Mouse (Mus musculus): ENCODE data around the gene Rfx5. TPM values are rescaled to one million over a fixed set of nuclear protein-coding genes. Genes with fewer than 3 reads are reported as not detected.
"Not testable (repeated sequence)": the region's sequence is repeated elsewhere in the genome, so short reads cannot be mapped to it uniquely, and the experiment has no call there.

Rfx5 gene
- polyA plus RNA-seq, 1 experiment from 2014 or later = 8.1 TPM

GRCm38 (mm10) chr3:94937194-94937593, 16.7 kb upstream of the Rfx5 start:
- H3K4me2 ChIP-seq (ENCODE audit: low read length); H3K9me3 ChIP-seq (ENCODE audit: control insufficient read depth, low read length); H3K9ac ChIP-seq (ENCODE audit: low read length); H3K4me3 ChIP-seq (ENCODE audit: control insufficient read depth in 1 of 2, insufficient read depth in 1 of 2, low read depth in 1 of 2, low read length in 2 of 2); H3K27ac ChIP-seq (replicated peaks in 1 of 2; ENCODE audit: control insufficient read depth in 1 of 2, insufficient read depth in 1 of 2, low read depth in 2 of 2, low read length in 2 of 2); ATAC-seq (ENCODE audit: insufficient number of reproducible peaks, insufficient read depth, low FRiP score, low read depth); H3K27me3 ChIP-seq (ENCODE audit: control insufficient read depth, insufficient read depth, low read length); H3K36me3 ChIP-seq (ENCODE audit: control insufficient read depth, insufficient read depth, low read length): not testable (repeated sequence)
- 84% methylated on average over 6 of the region's 7 CpGs for WGBS
- H3K4me1 ChIP-seq (ENCODE audit: control insufficient read depth in 2 of 2, insufficient read depth in 2 of 2, low read length in 2 of 2) = peaks cover 5 to 14% of the 10 kb centered on the region in 2 experiments

- ATAC-seq (ENCODE audit: insufficient number of reproducible peaks, insufficient read depth, low FRiP score, low read depth) = peak; percentile 52; the same call in 1 of the 2 replicates
- H3K9ac ChIP-seq (ENCODE audit: low read length); H3K4me2 ChIP-seq (ENCODE audit: low read length); H3K4me1 ChIP-seq (ENCODE audit: control insufficient read depth in 2 of 2, insufficient read depth in 2 of 2, low read length in 2 of 2); H3K27ac ChIP-seq (replicated peaks in 1 of 2; ENCODE audit: control insufficient read depth in 1 of 2, insufficient read depth in 1 of 2, low read depth in 2 of 2, low read length in 2 of 2); H3K36me3 ChIP-seq (ENCODE audit: control insufficient read depth, insufficient read depth, low read length); H3K4me3 ChIP-seq (ENCODE audit: control insufficient read depth in 1 of 2, insufficient read depth in 1 of 2, low read depth in 1 of 2, low read length in 2 of 2); H3K9me3 ChIP-seq (ENCODE audit: control insufficient read depth, low read length); H3K27me3 ChIP-seq (ENCODE audit: control insufficient read depth, insufficient read depth, low read length): not testable (repeated sequence)
- 15% methylated on average over 9 of the region's 9 CpGs for WGBS
Observed at GRCm38 (mm10) chr3:94940033-94940432, 13.8 kb upstream of the Rfx5 start.

DNA sequence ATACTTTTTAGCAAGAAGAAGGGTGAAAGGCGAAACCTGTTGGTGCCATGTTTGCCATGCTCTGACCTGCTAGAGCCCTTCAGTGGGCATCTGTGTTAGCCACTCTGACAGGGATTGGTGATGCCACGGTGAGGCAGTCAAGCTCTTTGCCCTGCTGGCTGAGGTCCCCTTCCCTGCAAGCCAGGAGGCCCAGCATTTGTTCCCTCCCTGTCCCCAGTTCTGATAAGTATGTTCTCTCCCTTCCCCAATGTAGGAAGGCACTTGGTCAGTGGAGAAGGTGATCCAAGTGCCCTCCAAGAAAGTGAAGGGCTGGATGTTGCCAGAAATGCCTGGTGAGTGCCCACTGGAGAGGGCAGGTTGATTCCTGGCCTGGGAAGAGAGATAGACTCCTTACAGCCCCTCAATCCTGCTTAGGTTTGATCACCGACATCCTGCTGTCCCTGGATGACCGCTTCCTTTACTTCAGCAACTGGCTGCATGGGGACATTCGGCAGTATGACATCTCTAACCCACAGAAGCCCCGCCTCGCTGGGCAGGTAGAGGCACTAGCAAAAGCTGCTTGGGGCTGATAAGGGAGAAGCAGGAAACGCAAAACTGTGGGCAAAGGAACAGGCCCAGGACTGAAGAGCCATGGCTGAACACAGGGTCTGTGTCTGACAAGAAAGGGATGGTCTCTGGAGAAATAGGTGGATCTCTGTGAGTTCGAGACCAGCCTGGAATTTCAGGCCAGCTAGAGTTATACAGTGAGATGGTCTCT, 11.5 kb upstream of the Rfx5 start:
- not testable (repeated sequence) for H3K9me3 ChIP-seq (ENCODE audit: control insufficient read depth, low read length); H3K27ac ChIP-seq (replicated peaks in 1 of 2; ENCODE audit: control insufficient read depth in 1 of 2, insufficient read depth in 1 of 2, low read depth in 2 of 2, low read length in 2 of 2); H3K4me2 ChIP-seq (ENCODE audit: low read length); H3K27me3 ChIP-seq (ENCODE audit: control insufficient read depth, insufficient read depth, low read length); H3K36me3 ChIP-seq (ENCODE audit: control insufficient read depth, insufficient read depth, low read length); H3K4me3 ChIP-seq (ENCODE audit: control insufficient read depth in 1 of 2, insufficient read depth in 1 of 2, low read depth in 1 of 2, low read length in 2 of 2); H3K9ac ChIP-seq (ENCODE audit: low read length); H3K4me1 ChIP-seq (ENCODE audit: control insufficient read depth in 2 of 2, insufficient read depth in 2 of 2, low read length in 2 of 2); ATAC-seq (ENCODE audit: insufficient number of reproducible peaks, insufficient read depth, low FRiP score, low read depth)
- 65% methylated on average over 8 of the region's 9 CpGs for WGBS

DNA sequence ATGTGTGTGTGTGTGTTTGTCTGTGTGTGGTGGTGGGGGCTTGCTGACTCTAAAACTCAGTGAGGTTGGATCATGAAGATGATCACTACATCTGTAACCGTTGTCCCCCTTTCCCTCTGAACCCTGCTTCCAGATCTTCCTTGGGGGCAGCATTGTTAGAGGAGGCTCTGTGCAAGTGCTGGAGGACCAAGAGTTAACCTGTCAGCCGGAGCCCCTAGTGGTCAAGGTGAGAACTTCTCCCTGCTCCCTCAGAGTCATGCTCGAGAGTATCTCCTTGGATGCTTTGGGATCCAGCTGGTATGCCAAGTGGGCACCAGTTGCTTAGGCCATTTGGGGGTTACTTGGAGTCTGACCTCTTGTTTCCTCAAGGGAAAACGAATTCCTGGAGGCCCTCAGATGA, 10.2 kb upstream of the Rfx5 start:
- 27% methylated on average over 4 of the region's 4 CpGs for WGBS
- not testable (repeated sequence) for H3K9ac ChIP-seq (ENCODE audit: low read length); H3K36me3 ChIP-seq (ENCODE audit: control insufficient read depth, insufficient read depth, low read length); H3K4me3 ChIP-seq (ENCODE audit: control insufficient read depth in 1 of 2, insufficient read depth in 1 of 2, low read depth in 1 of 2, low read length in 2 of 2); H3K27ac ChIP-seq (replicated peaks in 1 of 2; ENCODE audit: control insufficient read depth in 1 of 2, insufficient read depth in 1 of 2, low read depth in 2 of 2, low read length in 2 of 2); H3K4me1 ChIP-seq (ENCODE audit: control insufficient read depth in 2 of 2, insufficient read depth in 2 of 2, low read length in 2 of 2); H3K4me2 ChIP-seq (ENCODE audit: low read length); ATAC-seq (ENCODE audit: insufficient number of reproducible peaks, insufficient read depth, low FRiP score, low read depth); H3K27me3 ChIP-seq (ENCODE audit: control insufficient read depth, insufficient read depth, low read length); H3K9me3 ChIP-seq (ENCODE audit: control insufficient read depth, low read length)

DNA sequence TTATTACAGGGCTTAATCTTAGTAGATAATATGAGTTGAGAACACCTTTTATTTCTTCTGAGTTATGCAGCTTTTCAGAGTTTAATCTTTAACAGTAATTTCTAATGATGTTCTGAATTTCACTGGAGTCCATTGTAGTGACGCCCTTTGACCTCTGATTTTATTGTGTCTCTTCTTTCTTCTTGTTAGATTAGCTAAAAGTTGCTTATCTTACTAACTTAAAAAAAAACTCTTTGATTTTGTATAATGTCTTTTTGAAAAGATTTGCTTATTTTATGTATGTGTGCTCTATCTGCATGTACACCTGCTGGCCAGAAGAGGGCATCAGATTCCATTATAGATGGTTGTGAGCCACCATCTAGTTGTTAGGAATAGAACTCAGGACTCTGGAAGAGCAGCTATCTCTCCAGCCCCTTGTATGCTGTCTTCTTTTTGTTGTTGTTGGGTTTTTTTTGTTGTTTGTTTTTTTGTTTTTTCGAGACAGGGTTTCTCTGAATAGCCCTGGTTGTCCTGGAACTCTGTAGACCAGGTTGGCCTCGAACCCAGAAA, 5.7 kb upstream of the Rfx5 start:
- H3K27ac ChIP-seq (replicated peaks in 1 of 2; ENCODE audit: control insufficient read depth in 1 of 2, insufficient read depth in 1 of 2, low read depth in 2 of 2, low read length in 2 of 2) = no peak overlapping the region
- H3K36me3 ChIP-seq (ENCODE audit: control insufficient read depth, insufficient read depth, low read length) = no peaks in the 10 kb centered on the region
- no peak overlapping the region for H3K4me2 ChIP-seq (ENCODE audit: low read length)
- H3K4me3 ChIP-seq (ENCODE audit: control insufficient read depth in 1 of 2, insufficient read depth in 1 of 2, low read depth in 1 of 2, low read length in 2 of 2) = no peak overlapping the region
- H3K9ac ChIP-seq (ENCODE audit: low read length) = no peak overlapping the region
- H3K4me1 ChIP-seq (ENCODE audit: control insufficient read depth in 2 of 2, insufficient read depth in 2 of 2, low read length in 2 of 2) = peaks cover 0 to 5% of the 10 kb centered on the region in 2 experiments; a peak in 1 of 4 replicates
- no peaks in the 10 kb centered on the region for H3K27me3 ChIP-seq (ENCODE audit: control insufficient read depth, insufficient read depth, low read length)
- no peak for ATAC-seq (ENCODE audit: insufficient number of reproducible peaks, insufficient read depth, low FRiP score, low read depth)
- 64% methylated on average over 3 of the region's 3 CpGs for WGBS
- H3K9me3 ChIP-seq (ENCODE audit: control insufficient read depth, low read length) = no peaks in the 10 kb centered on the region

GRCm38 (mm10) chr3:94949645-94950044, 4.2 kb upstream of the Rfx5 start:
- H3K4me3 ChIP-seq (ENCODE audit: control insufficient read depth in 1 of 2, insufficient read depth in 1 of 2, low read depth in 1 of 2, low read length in 2 of 2) = no peak overlapping the region
- H3K27ac ChIP-seq (replicated peaks in 1 of 2; ENCODE audit: control insufficient read depth in 1 of 2, insufficient read depth in 1 of 2, low read depth in 2 of 2, low read length in 2 of 2) = no peak overlapping the region
- no peak overlapping the region for H3K4me2 ChIP-seq (ENCODE audit: low read length)
- 79% methylated on average over 3 of the region's 3 CpGs for WGBS
- H3K27me3 ChIP-seq (ENCODE audit: control insufficient read depth, insufficient read depth, low read length) = no peaks in the 10 kb centered on the region
- ATAC-seq (ENCODE audit: insufficient number of reproducible peaks, insufficient read depth, low FRiP score, low read depth) = no peak
- no peak overlapping the region for H3K9ac ChIP-seq (ENCODE audit: low read length)
- H3K9me3 ChIP-seq (ENCODE audit: control insufficient read depth, low read length) = no peaks in the 10 kb centered on the region
- H3K4me1 ChIP-seq (ENCODE audit: control insufficient read depth in 2 of 2, insufficient read depth in 2 of 2, low read length in 2 of 2) = peaks cover 0 to 8% of the 10 kb centered on the region in 2 experiments; a peak in 2 of 4 replicates
- H3K36me3 ChIP-seq (ENCODE audit: control insufficient read depth, insufficient read depth, low read length) = no peaks in the 10 kb centered on the region

GRCm38 (mm10) chr3:94952806-94953205, 1.1 kb upstream of the Rfx5 start:
- WGBS = 71% methylated on average over 5 of the region's 5 CpGs
- ATAC-seq (ENCODE audit: insufficient number of reproducible peaks, insufficient read depth, low FRiP score, low read depth) = no peak

More at GRCm38 (mm10) chr3:94952806-94953205, 1.1 kb upstream of the Rfx5 start:
- Histone ChIP-seq H3K4me3 (ENCODE audit: control insufficient read depth in 1 of 2, insufficient read depth in 1 of 2, low read depth in 1 of 2, low read length in 2 of 2) (peak overlapping the region in 1 of 2 experiments; percentile 91; a peak in 1 of 4 replicates), H3K27me3 (ENCODE audit: control insufficient read depth, insufficient read depth, low read length) (no peaks in the 10 kb centered on the region), H3K4me2 (ENCODE audit: low read length) (peak overlapping the region; percentile 63), H3K36me3 (ENCODE audit: control insufficient read depth, insufficient read depth, low read length) (peaks cover 23% of the 10 kb centered on the region), H3K9me3 (ENCODE audit: control insufficient read depth, low read length) (no peaks in the 10 kb centered on the region), H3K9ac (ENCODE audit: low read length) (no peak overlapping the region), H3K27ac (replicated peaks in 1 of 2; ENCODE audit: control insufficient read depth in 1 of 2, insufficient read depth in 1 of 2, low read depth in 2 of 2, low read length in 2 of 2) (no peak overlapping the region), H3K4me1 (ENCODE audit: control insufficient read depth in 2 of 2, insufficient read depth in 2 of 2, low read length in 2 of 2) (peaks cover 4 to 16% of the 10 kb centered on the region in 2 experiments)
